12 mouse cellular contexts compared by ENCODE assay signal in genomic region chr1:170478791-170479457, GRCm38 (mm10).
DNase-seq lines count a peak whose midpoint lies in the region; ATAC-seq and TF ChIP-seq lines count a peak whose summit lies in the region.
"Had no signal": no experiment of that assay in that cellular context is flagged by ENCODE, and none has a peak within 500 bp of the region (broad histone marks: within the 10 kb centered on the region; RNA-seq: fewer than 3 reads in every experiment).

No protein-coding gene starts in this region.

- intact Hi-C loops in left cerebral cortex, postnatal 25 days (cut with DNase I) = no loop called here

- 29% methylated on average over 4 of the region's 4 CpGs for WGBS in kidney, adult 2 months
- 63% methylated on average over 4 of the region's 4 CpGs for WGBS in neural tube, embryonic 13.5 days
- 65% methylated on average over 4 of the region's 4 CpGs for WGBS in limb, embryonic 12.5 days

- DNase-seq in kidney, adult 2 months = peak; percentile 32
- DNase-seq in kidney, postnatal 10 days = no peak
- no peak for DNase-seq in neural tube, embryonic 10.5 days (ENCODE audit: extremely low spot score, low spot score)
- no peak for DNase-seq in urinary bladder, postnatal 36 days (ENCODE audit: low spot score in 2 of 2)
- no peak for DNase-seq in layer of hippocampus, postnatal 36 days
- no peak for DNase-seq in left cerebral cortex, postnatal 25 days (ENCODE audit: low spot score in 2 of 2)
- DNase-seq: adrenal gland, postnatal 25 days; gastrocnemius, postnatal 10 days had no signal

- H3K4me1 ChIP-seq in kidney, adult 2 months (ENCODE audit: control insufficient read depth, insufficient read depth, low read length) = peaks cover 52% of the 10 kb centered on the region
- H3K4me1 ChIP-seq in neural tube, embryonic 13.5 days (replicated peaks) = peaks cover 49% of the 10 kb centered on the region
- H3K4me1 ChIP-seq in limb, embryonic 12.5 days (replicated peaks) = peaks cover 42% of the 10 kb centered on the region

- no peaks in the 10 kb centered on the region for H3K27me3 ChIP-seq in kidney, adult 2 months (replicated peaks; ENCODE audit: control insufficient read depth, insufficient read depth, low read length)
- H3K27me3 ChIP-seq in neural tube, embryonic 13.5 days = no peaks in the 10 kb centered on the region
- H3K27me3 ChIP-seq in limb, embryonic 12.5 days = no peaks in the 10 kb centered on the region

- no peaks in the 10 kb centered on the region for H3K36me3 ChIP-seq in kidney, adult 2 months (ENCODE audit: control insufficient read depth, insufficient read depth, low read length)
- no peaks in the 10 kb centered on the region for H3K36me3 ChIP-seq in neural tube, embryonic 13.5 days
- H3K36me3 ChIP-seq in limb, embryonic 12.5 days = no peaks in the 10 kb centered on the region
- H3K36me3 ChIP-seq: G1E had no signal

- H3K4me2 ChIP-seq in neural tube, embryonic 13.5 days = no peak overlapping the region
- H3K4me2 ChIP-seq in limb, embryonic 12.5 days = no peak overlapping the region

- ATAC-seq in neural tube, embryonic 13.5 days (ENCODE audit: low read depth) = no peak
- ATAC-seq in limb, embryonic 12.5 days (ENCODE audit: insufficient number of reproducible peaks, insufficient read depth, low FRiP score, low TSS enrichment, low read depth) = no peak

- no peak overlapping the region for H3K9ac ChIP-seq in neural tube, embryonic 13.5 days
- no peak overlapping the region; the same call in 1 of the 2 replicates for H3K9ac ChIP-seq in limb, embryonic 12.5 days (replicated peaks)

- H3K27ac ChIP-seq in kidney, adult 2 months (ENCODE audit: insufficient read depth, low read depth, low read length) = peak overlapping the region; percentile 84
- H3K27ac ChIP-seq in neural tube, embryonic 13.5 days (replicated peaks) = 0 out of 2 replicates have a peak overlapping the region, but pooled peaks have one; percentile 49
- peak overlapping the region; percentile 50; the same call in 1 of the 2 replicates for H3K27ac ChIP-seq in limb, embryonic 12.5 days

- TF ChIP-seq CTCF in kidney, adult 2 months (conservative IDR thresholded peaks at IDR 0.05; ENCODE audit: insufficient read depth, insufficient read length, low read depth, low read length) = no peak

- TF ChIP-seq POLR2A in kidney, adult 2 months (IDR thresholded peaks at IDR 0.05; ENCODE audit: low read depth, low read length) = no peak

- H3K4me3 ChIP-seq in kidney, adult 2 months (ENCODE audit: insufficient read depth, low read depth, low read length) = no peak overlapping the region
- H3K4me3 ChIP-seq in neural tube, embryonic 13.5 days = no peak overlapping the region
- no peak overlapping the region for H3K4me3 ChIP-seq in limb, embryonic 12.5 days (replicated peaks)
- H3K4me3 ChIP-seq: myocyte had no signal

- H3K9me3 ChIP-seq in neural tube, embryonic 13.5 days = no peaks in the 10 kb centered on the region
- no peaks in the 10 kb centered on the region for H3K9me3 ChIP-seq in limb, embryonic 12.5 days
- H3K9me3 ChIP-seq: G1E had no signal
